Mouse (Mus musculus) thymus, adult 18-20 months (tissue): ENCODE measurements around the gene Olfr974.
"Not testable (repeated sequence)": the region's sequence is repeated elsewhere in the genome, so short reads cannot be mapped to it uniquely, and the experiment has no call there.

Experiments used
- DNase-seq, 2 experiments: peaks; one replicate each; pipeline ENCODE4 v3.0.0; 2022; ENCODE audit warnings: mixed read lengths in 2 of 2

The Olfr974 gene

GRCm38 (mm10) chr9:39937201-39937600 lies at the start of gene Olfr974:
Gene Olfr974 (plus strand): TSS chr9:39937501.
- no peak for DNase-seq

- no peak for DNase-seq
Measured at GRCm38 (mm10) chr9:39905106-39905505, 32.2 kb upstream of the Olfr974 start.

GRCm38 (mm10) chr9:39907036-39907435 lies 30.3 kb upstream of the Olfr974 start, which contains the start of gene Olfr229:
Gene Olfr229 (plus strand): TSS chr9:39907336.
- DNase-seq: no peak

GRCm38 (mm10) chr9:39909939-39910338 lies 27.4 kb upstream of the Olfr974 start:
- DNase-seq: no peak

- DNase-seq: not testable (repeated sequence)
Measured at GRCm38 (mm10) chr9:39927975-39928836, 9.1 kb upstream of the Olfr974 start.

- DNase-seq: not testable (repeated sequence)
Measured at GRCm38 (mm10) chr9:39928837-39929236, 8.5 kb upstream of the Olfr974 start.

- DNase-seq: no peak
Measured at GRCm38 (mm10) chr9:39951946-39952345, 14.6 kb downstream of the Olfr974 start, which contains the start of gene Olfr975. Gene Olfr975 (minus strand): TSS chr9:39952046.

- not testable (repeated sequence) for DNase-seq
Measured at GRCm38 (mm10) chr9:39961033-39961432, 23.7 kb downstream of the Olfr974 start, which contains the start of gene Olfr976. Gene Olfr976 (minus strand): TSS chr9:39961133.

- DNase-seq: not testable (repeated sequence)
Measured at GRCm38 (mm10) chr9:39976581-39977145, 39.4 kb downstream of the Olfr974 start.

GRCm38 (mm10) chr9:39991813-39992212 lies 54.5 kb downstream of the Olfr974 start, which contains the start of gene Olfr978:
Gene Olfr978 (plus strand): TSS chr9:39992113.
- DNase-seq: no peak
